In genomic region chrX:109112885-109113284, GRCm38 (mm10) we compare ENCODE assay signal across 19 mouse cellular contexts. TPM values are rescaled to one million over a fixed set of nuclear protein-coding genes. Genes with fewer than 3 reads are reported as not detected.
A peak's percentile ranks its signal among the peaks of the same experiment; 100 is the strongest.
DNase-seq lines count a peak whose midpoint lies in the region; ATAC-seq and TF ChIP-seq lines count a peak whose summit lies in the region.
"Had no signal": no experiment of that assay in that cellular context is flagged by ENCODE, and none has a peak within 500 bp of the region (broad histone marks: within the 10 kb centered on the region; RNA-seq: fewer than 3 reads in every experiment).

No protein-coding gene starts in this region.

- DNase-seq in forebrain, embryonic 11.5 days (ENCODE audit: low spot score), result no peak
- DNase-seq in midbrain, postnatal 0 days (ENCODE audit: low spot score), result no peak
- DNase-seq in lung, postnatal 36 days, result no peak
- DNase-seq: adrenal gland, adult 2 months; adrenal gland, postnatal 14 days; cerebellum, adult 11-12 months; cerebellum, adult 8-10 months; cerebellum, postnatal 36 days; gastrocnemius, adult 2 months; gastrocnemius, postnatal 14 days had no signal

- H3K4me1 ChIP-seq in forebrain, embryonic 15.5 days, result peaks cover 10% of the 10 kb centered on the region
- no peaks in the 10 kb centered on the region for H3K4me1 ChIP-seq in forebrain, embryonic 11.5 days (replicated peaks; ENCODE audit: control insufficient read depth, insufficient read depth, low read length)
- H3K4me1 ChIP-seq in midbrain, embryonic 12.5 days, result 0 out of 2 replicates have a peak, but pooled peaks cover 8% of the 10 kb centered on the region
- H3K4me1 ChIP-seq in midbrain, postnatal 0 days (ENCODE audit: insufficient read depth, low read length), result no peaks in the 10 kb centered on the region
- H3K4me1 ChIP-seq in neural tube, embryonic 13.5 days (replicated peaks), result peaks cover 5% of the 10 kb centered on the region; the same call in 1 of the 2 replicates
- H3K4me1 ChIP-seq in neural tube, embryonic 15.5 days, result no peaks in the 10 kb centered on the region
- H3K4me1 ChIP-seq: embryonic facial prominence, embryonic 13.5 days had no signal

- H3K27ac ChIP-seq in forebrain, embryonic 15.5 days (replicated peaks), result peak overlapping the region; percentile 62
- H3K27ac ChIP-seq in forebrain, embryonic 11.5 days (ENCODE audit: low read depth, low read length), result no peak overlapping the region
- no peak overlapping the region; the same call in 1 of the 2 replicates for H3K27ac ChIP-seq in midbrain, embryonic 12.5 days (replicated peaks)
- H3K27ac ChIP-seq in midbrain, postnatal 0 days (ENCODE audit: low read depth, low read length), result no peak overlapping the region
- peak overlapping the region; percentile 56; the same call in 1 of the 2 replicates for H3K27ac ChIP-seq in neural tube, embryonic 13.5 days (replicated peaks)
- no peak overlapping the region for H3K27ac ChIP-seq in neural tube, embryonic 15.5 days (replicated peaks)
- H3K27ac ChIP-seq: embryonic facial prominence, embryonic 10.5 days; embryonic facial prominence, embryonic 13.5 days; hindbrain, embryonic 12.5 days; hindbrain, postnatal 0 days had no signal

- H3K9ac ChIP-seq in forebrain, embryonic 15.5 days (replicated peaks), result no peak overlapping the region
- no peak overlapping the region for H3K9ac ChIP-seq in forebrain, embryonic 11.5 days (ENCODE audit: low read length)
- H3K9ac ChIP-seq in midbrain, embryonic 12.5 days (replicated peaks), result no peak overlapping the region
- no peak overlapping the region for H3K9ac ChIP-seq in midbrain, postnatal 0 days (replicated peaks; ENCODE audit: low read length, poor library complexity, severe bottlenecking)
- no peak overlapping the region for H3K9ac ChIP-seq in neural tube, embryonic 13.5 days
- H3K9ac ChIP-seq in neural tube, embryonic 15.5 days (replicated peaks), result no peak overlapping the region
- H3K9ac ChIP-seq: embryonic facial prominence, embryonic 13.5 days; hindbrain, embryonic 12.5 days had no signal

- no peak overlapping the region for H3K4me3 ChIP-seq in forebrain, embryonic 15.5 days
- H3K4me3 ChIP-seq in forebrain, embryonic 11.5 days (ENCODE audit: low read depth, low read length), result no peak overlapping the region
- H3K4me3 ChIP-seq in midbrain, embryonic 12.5 days, result no peak overlapping the region
- no peak overlapping the region for H3K4me3 ChIP-seq in midbrain, postnatal 0 days (ENCODE audit: low read depth, low read length)
- H3K4me3 ChIP-seq in neural tube, embryonic 13.5 days, result no peak overlapping the region
- H3K4me3 ChIP-seq in neural tube, embryonic 15.5 days (replicated peaks), result no peak overlapping the region
- H3K4me3 ChIP-seq: embryonic facial prominence, embryonic 10.5 days; embryonic facial prominence, embryonic 13.5 days; hindbrain, embryonic 12.5 days had no signal

- peak; percentile 70 for ATAC-seq in forebrain, embryonic 15.5 days (replicated peaks)
- ATAC-seq in forebrain, embryonic 11.5 days (replicated peaks; ENCODE audit: low FRiP score), result no peak
- ATAC-seq in midbrain, embryonic 12.5 days (ENCODE audit: low FRiP score, low read depth), result 0 out of 2 replicates have a peak, but pooled peaks have one; percentile 27
- no peak for ATAC-seq in midbrain, postnatal 0 days (ENCODE audit: low FRiP score)
- ATAC-seq in neural tube, embryonic 13.5 days (ENCODE audit: low read depth), result no peak
- ATAC-seq in neural tube, embryonic 15.5 days (ENCODE audit: low FRiP score), result no peak
- ATAC-seq: intestine, postnatal 0 days had no signal

- no peaks in the 10 kb centered on the region for H3K27me3 ChIP-seq in forebrain, embryonic 15.5 days
- H3K27me3 ChIP-seq in forebrain, embryonic 11.5 days (ENCODE audit: control insufficient read depth, insufficient read depth, low read length), result no peaks in the 10 kb centered on the region
- H3K27me3 ChIP-seq in midbrain, embryonic 12.5 days, result no peaks in the 10 kb centered on the region
- H3K27me3 ChIP-seq in midbrain, postnatal 0 days (ENCODE audit: insufficient read depth, low read length), result no peaks in the 10 kb centered on the region
- no peaks in the 10 kb centered on the region for H3K27me3 ChIP-seq in neural tube, embryonic 13.5 days
- no peaks in the 10 kb centered on the region for H3K27me3 ChIP-seq in neural tube, embryonic 15.5 days (replicated peaks)
- H3K27me3 ChIP-seq: embryonic facial prominence, embryonic 13.5 days; hindbrain, embryonic 12.5 days had no signal

- no peak for TF ChIP-seq CTCF in midbrain, postnatal 0 days (IDR thresholded peaks at IDR 0.05)

- 22% methylated on average over 1 of the region's 1 CpGs for WGBS in forebrain, embryonic 15.5 days
- 63% methylated on average over 1 of the region's 1 CpGs for WGBS in forebrain, embryonic 11.5 days
- 64% methylated on average over 1 of the region's 1 CpGs for WGBS in midbrain, embryonic 12.5 days
- WGBS in midbrain, postnatal 0 days, result 34% methylated on average over 1 of the region's 1 CpGs
- 77% methylated on average over 1 of the region's 1 CpGs for WGBS in neural tube, embryonic 13.5 days
- 57% methylated on average over 1 of the region's 1 CpGs for WGBS in neural tube, embryonic 15.5 days

- no peaks in the 10 kb centered on the region for H3K36me3 ChIP-seq in forebrain, embryonic 15.5 days
- no peaks in the 10 kb centered on the region for H3K36me3 ChIP-seq in forebrain, embryonic 11.5 days (ENCODE audit: control insufficient read depth, insufficient read depth, low read length)
- no peaks in the 10 kb centered on the region for H3K36me3 ChIP-seq in midbrain, embryonic 12.5 days
- H3K36me3 ChIP-seq in midbrain, postnatal 0 days (ENCODE audit: insufficient read depth, low read length), result no peaks in the 10 kb centered on the region
- no peaks in the 10 kb centered on the region for H3K36me3 ChIP-seq in neural tube, embryonic 13.5 days
- H3K36me3 ChIP-seq in neural tube, embryonic 15.5 days, result no peaks in the 10 kb centered on the region
- H3K36me3 ChIP-seq: embryonic facial prominence, embryonic 13.5 days; hindbrain, embryonic 12.5 days had no signal

- no peaks in the 10 kb centered on the region for H3K9me3 ChIP-seq in forebrain, embryonic 15.5 days
- H3K9me3 ChIP-seq in forebrain, embryonic 11.5 days (ENCODE audit: control insufficient read depth, low read length), result no peaks in the 10 kb centered on the region
- H3K9me3 ChIP-seq in midbrain, embryonic 12.5 days, result no peaks in the 10 kb centered on the region
- no peaks in the 10 kb centered on the region for H3K9me3 ChIP-seq in midbrain, postnatal 0 days (ENCODE audit: low read length)
- no peaks in the 10 kb centered on the region for H3K9me3 ChIP-seq in neural tube, embryonic 13.5 days
- H3K9me3 ChIP-seq in neural tube, embryonic 15.5 days (replicated peaks), result no peaks in the 10 kb centered on the region
- H3K9me3 ChIP-seq: embryonic facial prominence, embryonic 10.5 days; embryonic facial prominence, embryonic 13.5 days; hindbrain, embryonic 12.5 days had no signal

- no peak overlapping the region for H3K4me2 ChIP-seq in forebrain, embryonic 15.5 days (replicated peaks)
- H3K4me2 ChIP-seq in forebrain, embryonic 11.5 days (ENCODE audit: low read depth, low read length, severe bottlenecking), result no peak overlapping the region
- no peak overlapping the region for H3K4me2 ChIP-seq in midbrain, embryonic 12.5 days (replicated peaks)
- no peak overlapping the region for H3K4me2 ChIP-seq in midbrain, postnatal 0 days (ENCODE audit: low read depth, low read length, poor library complexity, severe bottlenecking)
- no peak overlapping the region for H3K4me2 ChIP-seq in neural tube, embryonic 13.5 days
- H3K4me2 ChIP-seq in neural tube, embryonic 15.5 days, result no peak overlapping the region
- H3K4me2 ChIP-seq: embryonic facial prominence, embryonic 13.5 days; hindbrain, embryonic 12.5 days had no signal

RNA-seq across cellular contexts. Expression of gene Sh3bgrl, which starts 17.7 kb away (rescaled TPM):
- 271 and 273 TPM in 2 replicates for polyA plus RNA-seq in forebrain, embryonic 15.5 days (2015; fragmentation: Nextera tagmentation; extraction: Ambion mirVana)
- polyA plus RNA-seq in forebrain, embryonic 11.5 days (2014; fragmentation: Nextera tagmentation; extraction: Ambion mirVana), result 197 and 244 TPM in 2 replicates
- 214 and 220 TPM in 2 replicates for polyA plus RNA-seq in midbrain, embryonic 12.5 days (2016; fragmentation: Nextera tagmentation; extraction: Ambion mirVana)
- total RNA-seq in midbrain, postnatal 0 days (2014; rRNA removed), result 116 and 142 TPM in 2 replicates
- polyA plus RNA-seq in midbrain, postnatal 0 days (2015; fragmentation: Nextera tagmentation; extraction: Ambion mirVana), result 125 and 157 TPM in 2 replicates
- polyA plus RNA-seq in neural tube, embryonic 13.5 days (2015; fragmentation: Nextera tagmentation; extraction: Ambion mirVana), result 204 and 211 TPM in 2 replicates
- 169 and 178 TPM in 2 replicates for polyA plus RNA-seq in neural tube, embryonic 15.5 days (2015; fragmentation: Nextera tagmentation; extraction: Ambion mirVana)

Comparison
In these comparisons a context has a peak if more than half of its experiments do, and no peak if none do; other contexts are left out.
1. ATAC-seq: peak in forebrain, embryonic 15.5 days (single experiment) and midbrain, embryonic 12.5 days (single experiment); none in forebrain, embryonic 11.5 days (single experiment), midbrain, postnatal 0 days (single experiment), neural tube, embryonic 13.5 days (single experiment) and neural tube, embryonic 15.5 days (single experiment).
2. H3K27ac ChIP-seq: peak in forebrain, embryonic 15.5 days (single experiment) and neural tube, embryonic 13.5 days (single experiment); none in forebrain, embryonic 11.5 days (single experiment), midbrain, embryonic 12.5 days (single experiment), midbrain, postnatal 0 days (single experiment) and neural tube, embryonic 15.5 days (single experiment).